Mouse (Mus musculus) brain, embryonic 14.5 days (tissue): Measurements from ENCODE around the gene Slc4a5.

Source experiments
- CTCF ChIP-seq: fragments of 200-500 bp; IDR thresholded peaks from 2 replicates; pipeline ENCODE4 v1.5.1; 2012; ENCODE audit warnings: inconsistent platforms, mild to moderate bottlenecking, moderate library complexity, borderline replicate concordance; ENCODE audit not compliant: insufficient read depth, insufficient read length; ENCODE audit errors: extremely low read depth
- POLR2A ChIP-seq: fragments of 200-500 bp; IDR thresholded peaks from 2 replicates; pipeline ENCODE4 v1.6.1; 2012; ENCODE audit warnings: mild to moderate bottlenecking, inconsistent platforms, borderline replicate concordance; ENCODE audit not compliant: poor library complexity, insufficient read depth, insufficient read length, severe bottlenecking; ENCODE audit errors: extremely low read depth

DNA sequence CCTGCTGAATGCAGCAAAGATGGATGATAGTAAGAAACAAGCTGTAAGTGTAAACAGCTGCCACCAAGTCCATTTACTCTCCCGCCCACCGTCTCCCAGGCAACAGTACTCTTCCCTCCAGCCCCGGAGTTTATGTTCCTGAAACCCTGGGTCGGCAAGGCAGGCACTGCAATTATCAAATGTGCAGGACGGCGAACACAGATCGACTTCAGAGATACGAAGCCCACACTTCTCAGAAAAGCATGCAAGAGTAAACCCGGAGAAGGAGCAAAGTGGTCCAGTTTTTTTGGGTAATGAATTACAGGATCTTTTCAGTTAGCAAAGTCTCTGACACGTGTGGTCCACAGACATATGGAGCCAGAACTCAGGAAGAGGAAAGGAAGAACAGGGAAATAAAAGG is 96.4 kb downstream of the Slc4a5 start:
- TF ChIP-seq POLR2A (no peak), CTCF (no peak)
